Mouse (Mus musculus): ENCODE results near the gene Hdgfl3. TPM values are rescaled to one million over a fixed set of nuclear protein-coding genes. Genes with fewer than 3 reads are reported as not detected.
"Not testable (repeated sequence)": the region's sequence is repeated elsewhere in the genome, so short reads cannot be mapped to it uniquely, and the experiment has no call there.

Hdgfl3 gene
- polyA plus RNA-seq, 1 experiment from 2014 or later, result 54.4 TPM

DNA sequence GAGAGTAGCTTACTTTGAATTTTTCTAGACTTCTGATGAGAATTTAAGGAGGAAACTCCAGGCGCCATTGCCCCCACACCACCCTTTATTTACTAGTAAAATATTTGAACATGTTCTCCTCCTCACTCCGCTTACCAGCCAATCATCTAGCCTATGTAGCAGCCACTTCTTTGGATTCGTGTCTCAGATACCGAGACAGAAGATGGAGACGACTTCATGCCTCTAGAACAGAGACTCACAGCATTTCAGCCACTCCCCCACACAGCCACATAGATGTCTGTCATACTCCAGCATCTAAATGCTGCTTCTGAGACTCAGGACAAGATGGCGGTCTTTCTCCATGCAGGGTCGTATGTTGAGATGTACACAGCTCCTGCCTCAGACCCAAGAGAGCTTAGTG is 92.1 kb downstream of the Hdgfl3 start:
- Histone ChIP-seq H3K4me1 (replicated peaks; ENCODE audit: control insufficient read depth, insufficient read depth, low read length) (peaks cover 10% of the 10 kb centered on the region), H3K36me3 (ENCODE audit: control insufficient read depth, insufficient read depth) (no peaks in the 10 kb centered on the region), H3K27me3 (replicated peaks; ENCODE audit: control insufficient read depth, insufficient read depth, low read length) (no peaks in the 10 kb centered on the region), H3K4me3 (replicated peaks; ENCODE audit: low read length) (no peak overlapping the region), H3K9me3 (ENCODE audit: control insufficient read depth, low read length) (no peaks in the 10 kb centered on the region), H3K9ac (replicated peaks; ENCODE audit: low read depth, low read length) (no peak overlapping the region), H3K4me2 (ENCODE audit: low read length) (no peak overlapping the region), H3K27ac (ENCODE audit: low read length) (no peak overlapping the region)
- ATAC-seq, result no peak
- 90% methylated on average over 7 of the region's 7 CpGs for WGBS

DNA sequence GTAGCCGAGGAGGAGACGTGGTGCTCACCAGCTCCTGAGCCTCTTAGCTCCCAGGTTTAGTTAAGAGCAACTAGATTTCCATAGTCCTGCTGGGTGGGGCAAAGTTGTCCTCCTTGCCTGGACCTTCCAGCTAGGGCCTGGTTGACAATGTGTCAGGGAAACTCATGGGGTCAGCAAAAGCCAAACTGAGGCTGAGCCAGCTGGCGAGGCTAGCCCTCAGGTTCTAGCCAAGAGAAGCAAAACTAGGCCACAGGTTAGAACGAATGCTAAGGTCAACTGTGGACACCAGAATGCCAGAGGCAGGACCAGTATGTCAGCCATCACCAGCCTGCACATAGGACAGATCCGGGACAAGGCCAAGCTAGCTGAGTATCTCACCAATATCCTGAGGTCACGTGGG is 92.8 kb downstream of the Hdgfl3 start:
- Histone ChIP-seq H3K4me3 (replicated peaks; ENCODE audit: low read length) (no peak overlapping the region), H3K27me3 (replicated peaks; ENCODE audit: control insufficient read depth, insufficient read depth, low read length) (no peaks in the 10 kb centered on the region), H3K9me3 (ENCODE audit: control insufficient read depth, low read length) (no peaks in the 10 kb centered on the region), H3K4me1 (replicated peaks; ENCODE audit: control insufficient read depth, insufficient read depth, low read length) (peaks cover 10% of the 10 kb centered on the region), H3K9ac (replicated peaks; ENCODE audit: low read depth, low read length) (no peak overlapping the region), H3K4me2 (ENCODE audit: low read length) (no peak overlapping the region), H3K27ac (ENCODE audit: low read length) (peak overlapping the region; percentile 55), H3K36me3 (ENCODE audit: control insufficient read depth, insufficient read depth) (no peaks in the 10 kb centered on the region)
- WGBS, result 88% methylated on average over 6 of the region's 6 CpGs
- ATAC-seq, result no peak

DNA sequence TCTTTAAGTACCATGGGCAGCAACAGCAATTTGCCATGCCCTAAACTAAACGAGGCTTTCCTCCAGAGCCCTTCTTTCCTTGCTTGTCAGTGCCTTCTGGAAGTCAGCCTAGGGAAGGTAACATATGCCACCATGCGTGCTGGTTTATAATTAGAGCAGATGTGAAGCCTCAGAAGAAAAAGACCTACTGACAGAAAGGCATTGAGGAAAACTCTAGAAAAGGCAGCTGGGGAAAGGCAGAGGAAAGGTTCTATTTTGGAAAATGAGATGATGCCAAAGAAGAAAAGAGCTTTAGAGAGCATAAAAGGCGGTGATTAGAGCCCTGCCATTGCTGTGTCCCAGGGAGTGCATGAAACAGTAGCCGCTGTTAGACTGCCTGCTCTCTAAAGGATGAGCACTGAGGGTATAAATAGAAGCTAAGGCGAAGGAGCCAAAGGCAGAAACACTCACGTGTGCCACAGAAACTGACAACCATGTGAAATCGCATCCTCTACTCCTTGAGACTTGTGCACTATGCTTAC is 93.6 kb downstream of the Hdgfl3 start:
- Histone ChIP-seq H3K27me3 (replicated peaks; ENCODE audit: control insufficient read depth, insufficient read depth, low read length) (no peaks in the 10 kb centered on the region), H3K4me2 (ENCODE audit: low read length) (no peak overlapping the region), H3K36me3 (ENCODE audit: control insufficient read depth, insufficient read depth) (no peaks in the 10 kb centered on the region), H3K27ac (ENCODE audit: low read length) (peak overlapping the region; percentile 55), H3K9me3 (ENCODE audit: control insufficient read depth, low read length) (no peaks in the 10 kb centered on the region), H3K4me3 (replicated peaks; ENCODE audit: low read length) (no peak overlapping the region), H3K9ac (replicated peaks; ENCODE audit: low read depth, low read length) (no peak overlapping the region), H3K4me1 (replicated peaks; ENCODE audit: control insufficient read depth, insufficient read depth, low read length) (peaks cover 10% of the 10 kb centered on the region)
- ATAC-seq, result peak; percentile 65; the same call in 1 of the 2 replicates
- 35% methylated on average over 7 of the region's 7 CpGs for WGBS

DNA sequence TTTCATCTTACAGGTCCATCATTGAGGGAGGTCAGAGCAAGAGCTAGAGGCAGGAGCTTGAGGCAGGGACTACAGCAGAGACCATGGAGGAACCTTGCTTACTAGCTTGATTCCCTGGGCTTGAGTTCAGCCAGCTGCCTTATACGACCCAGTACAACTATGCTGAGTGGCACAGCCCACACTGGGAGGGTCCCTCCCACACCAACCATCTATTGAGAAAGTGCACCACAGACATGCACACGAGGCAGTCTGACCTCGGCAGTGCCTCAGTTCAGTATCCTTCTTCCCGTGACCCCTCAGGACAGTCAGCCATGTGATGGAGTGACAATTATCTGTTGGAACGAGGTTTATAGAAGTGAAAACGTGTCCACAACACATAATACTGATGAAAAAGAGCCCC is 94.5 kb downstream of the Hdgfl3 start:
- peaks cover 10% of the 10 kb centered on the region for H3K4me1 ChIP-seq (replicated peaks; ENCODE audit: control insufficient read depth, insufficient read depth, low read length)
- no peaks in the 10 kb centered on the region for H3K36me3 ChIP-seq (ENCODE audit: control insufficient read depth, insufficient read depth)
- no peak overlapping the region for H3K4me2 ChIP-seq (ENCODE audit: low read length)
- 69% methylated on average over 6 of the region's 6 CpGs for WGBS
- ATAC-seq, result no peak
- no peak overlapping the region for H3K27ac ChIP-seq (ENCODE audit: low read length)
- no peaks in the 10 kb centered on the region for H3K9me3 ChIP-seq (ENCODE audit: control insufficient read depth, low read length)
- H3K4me3 ChIP-seq (replicated peaks; ENCODE audit: low read length), result no peak overlapping the region
- H3K27me3 ChIP-seq (replicated peaks; ENCODE audit: control insufficient read depth, insufficient read depth, low read length), result no peaks in the 10 kb centered on the region
- no peak overlapping the region for H3K9ac ChIP-seq (replicated peaks; ENCODE audit: low read depth, low read length)

DNA sequence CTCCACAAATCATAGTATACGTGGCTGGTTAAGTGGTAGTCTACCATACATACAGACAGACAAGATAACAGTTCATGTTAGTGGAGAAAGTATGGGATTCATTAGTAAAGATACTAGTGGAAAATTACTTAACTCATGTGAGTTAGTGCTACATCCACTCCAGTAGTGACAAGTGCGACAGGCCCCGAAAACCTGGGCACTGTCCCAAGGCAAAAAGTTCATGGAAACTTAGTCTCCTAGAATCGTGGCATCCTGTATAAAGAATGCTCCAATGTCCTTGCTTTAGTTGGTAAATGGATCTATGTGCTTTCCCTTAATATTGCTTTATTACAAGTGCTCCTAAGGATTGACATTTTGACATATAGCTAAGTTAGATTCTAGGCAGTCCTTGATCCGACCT is 96.5 kb downstream of the Hdgfl3 start:
- ATAC-seq; H3K9me3 ChIP-seq (ENCODE audit: control insufficient read depth, low read length); H3K4me2 ChIP-seq (ENCODE audit: low read length); H3K27me3 ChIP-seq (replicated peaks; ENCODE audit: control insufficient read depth, insufficient read depth, low read length); H3K9ac ChIP-seq (replicated peaks; ENCODE audit: low read depth, low read length); H3K4me1 ChIP-seq (replicated peaks; ENCODE audit: control insufficient read depth, insufficient read depth, low read length); H3K4me3 ChIP-seq (replicated peaks; ENCODE audit: low read length); H3K27ac ChIP-seq (ENCODE audit: low read length); H3K36me3 ChIP-seq (ENCODE audit: control insufficient read depth, insufficient read depth): not testable (repeated sequence)
- WGBS, result 88% methylated on average over 5 of the region's 5 CpGs

DNA sequence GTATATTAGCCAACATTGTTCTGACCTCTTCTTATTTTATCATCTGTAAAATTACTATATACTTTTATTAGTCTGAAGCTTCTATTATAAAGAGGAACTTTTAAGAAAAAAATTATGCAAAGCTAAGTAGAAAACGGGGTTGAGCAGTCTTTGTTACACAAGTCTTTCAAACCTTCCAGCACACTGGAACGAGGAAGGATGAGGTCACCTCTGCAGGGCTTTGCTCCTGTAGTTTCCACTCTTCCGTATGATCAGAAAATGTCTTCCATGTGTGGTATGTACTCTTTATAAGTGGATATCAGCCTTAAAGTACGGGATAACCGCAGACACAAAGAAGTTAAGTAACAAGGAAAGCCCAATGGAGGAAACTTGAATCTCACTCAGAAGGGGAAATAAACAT is 98.8 kb downstream of the Hdgfl3 start:
- Histone ChIP-seq H3K9me3 (ENCODE audit: control insufficient read depth, low read length) (no peaks in the 10 kb centered on the region), H3K4me1 (replicated peaks; ENCODE audit: control insufficient read depth, insufficient read depth, low read length) (peaks cover under 1% of the 10 kb centered on the region; the same call in 1 of the 2 replicates), H3K36me3 (ENCODE audit: control insufficient read depth, insufficient read depth) (no peaks in the 10 kb centered on the region), H3K27ac (ENCODE audit: low read length) (no peak overlapping the region), H3K4me2 (ENCODE audit: low read length) (no peak overlapping the region), H3K4me3 (replicated peaks; ENCODE audit: low read length) (no peak overlapping the region), H3K27me3 (replicated peaks; ENCODE audit: control insufficient read depth, insufficient read depth, low read length) (no peaks in the 10 kb centered on the region), H3K9ac (replicated peaks; ENCODE audit: low read depth, low read length) (no peak overlapping the region)
- WGBS, result 84% methylated on average over 5 of the region's 5 CpGs
- ATAC-seq, result no peak

DNA sequence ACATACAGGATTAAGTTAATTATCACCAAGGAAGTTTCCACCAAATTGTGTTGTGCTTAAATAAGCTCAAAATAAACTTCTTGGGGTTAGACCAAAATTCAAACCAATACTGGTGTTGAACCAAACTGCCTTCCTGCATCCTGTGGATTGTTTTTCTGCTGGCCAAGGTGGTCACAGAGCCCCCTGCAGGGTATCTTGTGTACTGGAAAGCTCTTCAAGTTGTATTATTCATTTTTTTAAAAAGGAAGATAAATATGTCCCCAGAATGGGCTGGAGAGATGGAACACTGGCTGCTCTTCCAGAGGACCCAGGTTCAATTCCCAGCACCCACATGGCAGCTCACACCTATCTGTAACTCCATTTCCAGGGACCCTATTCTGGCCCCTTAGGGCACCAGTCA is 99.4 kb downstream of the Hdgfl3 start:
- H3K4me3 ChIP-seq (replicated peaks; ENCODE audit: low read length), result no peak overlapping the region
- H3K36me3 ChIP-seq (ENCODE audit: control insufficient read depth, insufficient read depth), result no peaks in the 10 kb centered on the region
- H3K4me1 ChIP-seq (replicated peaks; ENCODE audit: control insufficient read depth, insufficient read depth, low read length), result peaks cover 2% of the 10 kb centered on the region; the same call in 1 of the 2 replicates
- no peak overlapping the region for H3K27ac ChIP-seq (ENCODE audit: low read length)
- no peaks in the 10 kb centered on the region for H3K27me3 ChIP-seq (replicated peaks; ENCODE audit: control insufficient read depth, insufficient read depth, low read length)
- H3K9ac ChIP-seq (replicated peaks; ENCODE audit: low read depth, low read length), result no peak overlapping the region
- H3K9me3 ChIP-seq (ENCODE audit: control insufficient read depth, low read length), result no peaks in the 10 kb centered on the region
- no peak overlapping the region for H3K4me2 ChIP-seq (ENCODE audit: low read length)
- ATAC-seq, result no peak

Other genes starting within 250 kb of the Hdgfl3 start
- 16.8 and 19.1 TPM in 2 replicates for gene Homer2, start 226.9 kb downstream of the Hdgfl3 start, polyA plus RNA-seq (2015; fragmentation: Nextera tagmentation; extraction: Ambion mirVana)
- 164 and 176 TPM in 2 replicates for gene Ramac, start 171.5 kb downstream of the Hdgfl3 start, polyA plus RNA-seq (2015; fragmentation: Nextera tagmentation; extraction: Ambion mirVana)
- gene 3110040N11Rik, start 145.0 kb downstream of the Hdgfl3 start, polyA plus RNA-seq (2015; fragmentation: Nextera tagmentation; extraction: Ambion mirVana), result 49.4 and 51.0 TPM in 2 replicates
- 99.0 and 109 TPM in 2 replicates for gene Btbd1, start 105.0 kb downstream of the Hdgfl3 start, polyA plus RNA-seq (2015; fragmentation: Nextera tagmentation; extraction: Ambion mirVana)
- not detected in 2 replicates for gene Gm10160, start 78.7 kb downstream of the Hdgfl3 start, polyA plus RNA-seq (2015; fragmentation: Nextera tagmentation; extraction: Ambion mirVana)
- gene Tm6sf1, start 75.5 kb downstream of the Hdgfl3 start, polyA plus RNA-seq (2015; fragmentation: Nextera tagmentation; extraction: Ambion mirVana), result 8.3 and 8.5 TPM in 2 replicates
- 0.09 TPM in 1 of 2 replicates, not detected in the other for gene Bnc1, start 57.8 kb upstream of the Hdgfl3 start, polyA plus RNA-seq (2015; fragmentation: Nextera tagmentation; extraction: Ambion mirVana)
- 59.4 and 63.4 TPM in 2 replicates for gene Sh3gl3, start 239.4 kb upstream of the Hdgfl3 start, polyA plus RNA-seq (2015; fragmentation: Nextera tagmentation; extraction: Ambion mirVana)

Measured in forebrain, embryonic 16.5 days (tissue).